Mouse (Mus musculus): ENCODE data around the gene Eng.

Gene Eng

DNA sequence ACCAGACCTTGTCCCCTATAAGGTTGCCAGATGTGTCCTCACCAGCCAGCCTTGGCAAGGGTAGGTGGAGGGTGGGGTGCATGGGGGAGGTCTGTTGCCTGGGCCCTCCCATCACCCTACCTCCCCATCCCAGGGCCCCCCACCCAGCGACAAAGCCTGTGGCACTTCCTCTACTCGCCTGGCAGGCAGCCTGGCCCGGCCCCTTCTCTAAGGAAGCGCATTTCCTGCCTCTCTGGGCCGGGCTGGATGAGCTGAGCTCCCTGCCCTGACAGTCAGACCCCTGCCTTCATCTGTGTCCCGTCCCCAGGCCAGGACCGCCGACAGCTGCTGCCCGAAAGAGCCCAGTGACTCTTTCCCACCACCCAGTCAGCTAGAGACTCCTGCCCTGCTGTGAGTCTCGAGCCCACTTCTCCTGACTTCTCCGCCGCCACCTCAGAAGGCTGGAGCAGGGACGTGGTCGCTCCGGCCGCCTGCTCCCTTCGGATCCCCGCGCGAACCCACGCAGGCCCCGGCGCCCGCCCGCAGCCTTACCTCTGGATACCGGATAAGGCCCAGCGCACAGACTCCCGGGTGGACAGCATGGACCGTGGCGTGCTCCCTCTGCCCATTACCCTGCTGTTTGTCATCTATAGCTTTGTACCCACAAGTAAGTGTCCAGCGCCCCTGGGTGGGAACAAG lies at the start of gene Eng:
Eng (plus strand) TSS at position 217 of the 678 bp plus-strand sequence.
- in situ Hi-C loops (cut with MboI, MseI): no loop called here

DNA sequence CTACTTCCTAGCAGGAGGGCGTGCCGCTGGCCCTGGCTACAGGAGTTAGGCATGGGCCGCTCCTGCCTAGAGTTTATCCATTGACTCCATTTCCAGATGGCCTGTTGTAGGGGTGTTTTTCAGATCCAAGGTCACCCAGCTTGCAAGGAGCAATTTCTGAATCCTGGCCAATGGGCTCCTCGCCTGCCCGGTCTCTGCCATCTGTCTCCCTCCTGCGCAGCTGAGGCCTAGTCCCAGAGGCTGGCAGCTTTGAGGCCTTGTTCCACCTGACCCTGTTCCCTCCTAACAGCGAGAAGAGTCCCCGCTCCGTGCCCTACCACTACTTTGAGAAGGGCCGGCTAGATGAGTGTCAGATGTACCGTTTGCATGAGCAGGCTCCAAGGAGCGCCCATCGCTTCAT lies 49.7 kb upstream of the Eng start:
- in situ Hi-C loops (cut with MboI, MseI): no loop called here

DNA sequence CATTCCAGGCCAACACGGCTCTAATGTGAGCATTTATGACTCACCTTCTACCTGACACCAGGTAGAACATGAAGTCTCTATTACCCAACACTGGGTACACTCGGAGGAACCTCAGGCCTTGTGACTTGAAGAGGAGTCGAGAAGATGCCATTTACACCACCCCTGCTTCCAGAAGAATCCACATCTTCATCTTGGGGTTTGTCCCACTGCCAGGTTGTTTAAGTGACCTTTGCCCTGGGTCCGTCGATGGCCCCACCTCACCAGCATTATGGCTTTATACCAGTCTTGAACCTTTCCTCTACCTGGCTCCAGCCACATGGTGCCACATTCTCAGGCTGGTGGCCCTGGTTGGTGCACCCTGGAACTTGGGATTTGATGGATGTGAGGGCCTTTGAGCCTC lies 49.1 kb upstream of the Eng start:
- in situ Hi-C loops (cut with MboI, MseI): no loop called here

DNA sequence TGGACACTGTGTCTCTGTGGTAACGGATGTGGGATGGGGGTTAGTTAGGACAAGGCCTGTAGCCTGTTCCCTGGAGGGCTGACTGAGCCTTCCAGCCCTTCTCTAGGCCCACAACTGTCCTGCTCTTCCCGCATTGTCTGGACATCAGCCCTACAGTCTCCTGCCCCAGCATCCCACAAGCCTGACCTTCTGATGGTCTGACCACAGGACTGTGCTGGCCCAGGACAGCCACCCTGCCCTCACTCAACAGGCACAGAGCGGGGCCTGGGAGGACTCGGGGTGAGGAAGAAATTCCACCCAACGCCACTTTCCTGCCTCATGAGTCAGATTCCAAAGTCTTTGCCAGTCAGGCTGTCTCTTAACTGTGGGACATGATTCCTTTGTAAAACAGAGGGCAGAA lies 48.7 kb upstream of the Eng start:
- in situ Hi-C loops (cut with MboI, MseI): no loop called here

DNA sequence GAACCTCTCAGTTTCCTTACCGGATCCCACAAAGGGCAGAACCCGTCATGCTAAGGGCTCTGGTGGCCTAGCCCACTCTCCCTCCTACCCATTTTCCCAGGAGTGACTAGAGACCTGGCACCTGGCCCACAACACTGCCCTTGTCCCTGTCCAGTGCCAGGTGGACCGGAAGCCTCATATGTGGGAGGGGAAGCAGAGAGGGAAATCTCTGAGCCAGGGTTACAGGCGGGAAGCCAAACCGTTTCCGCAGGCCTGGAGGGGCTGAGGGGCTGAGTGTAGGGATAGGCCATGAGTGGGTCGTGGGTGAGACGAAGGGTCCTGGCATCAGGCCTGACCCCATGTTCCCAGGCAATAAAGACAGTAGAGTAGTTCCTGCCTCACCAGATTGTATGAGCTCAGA lies 47.9 kb upstream of the Eng start:
- in situ Hi-C loops (cut with MboI, MseI): no loop called here

- in situ Hi-C loops (cut with MboI, MseI): no loop called here
Measured at GRCm38 (mm10) chr2:32599409-32599808, 47.0 kb upstream of the Eng start, which contains the start of gene St6galnac6. Gene St6galnac6, plus strand, starts transcription at chr2:32599709.

DNA sequence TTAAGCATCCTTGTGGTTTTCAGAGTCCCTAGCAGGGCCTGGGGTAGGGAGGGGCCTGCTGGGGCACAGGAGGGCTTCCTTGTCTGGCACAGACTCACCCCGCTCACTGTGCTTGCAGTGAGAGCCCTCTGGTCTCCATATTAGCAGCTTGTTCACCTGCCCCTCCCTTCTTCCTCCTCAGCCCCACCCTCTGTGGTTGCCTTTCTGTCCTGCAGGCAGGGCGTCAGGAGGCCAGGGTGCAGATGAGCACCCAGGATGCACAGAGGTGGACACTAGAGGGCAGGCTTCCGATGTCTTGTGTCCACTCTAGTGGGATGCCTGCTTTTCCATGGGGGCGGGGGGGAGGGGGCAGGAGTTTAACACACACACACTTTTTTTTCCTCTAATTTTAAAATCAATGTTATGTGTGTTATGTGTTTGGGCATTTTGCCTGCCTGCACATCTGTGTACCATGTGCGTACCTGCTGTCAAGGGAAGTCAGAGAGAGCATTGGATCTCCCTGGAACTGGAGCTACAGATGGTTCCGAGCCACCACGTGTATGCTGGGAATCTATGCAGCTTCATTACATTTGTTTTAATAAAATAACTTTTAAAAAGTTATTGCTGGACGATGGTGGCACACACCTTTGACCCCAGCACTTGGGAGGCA lies 44.9 kb upstream of the Eng start:
- in situ Hi-C loops (cut with MboI, MseI): no loop called here

- in situ Hi-C loops (cut with MboI, MseI): no loop called here
Measured at GRCm38 (mm10) chr2:32602600-32603054, 43.8 kb upstream of the Eng start.

GRCm38 (mm10) chr2:32604631-32605030 lies 41.8 kb upstream of the Eng start:
- in situ Hi-C loops (cut with MboI, MseI): no loop called here

DNA sequence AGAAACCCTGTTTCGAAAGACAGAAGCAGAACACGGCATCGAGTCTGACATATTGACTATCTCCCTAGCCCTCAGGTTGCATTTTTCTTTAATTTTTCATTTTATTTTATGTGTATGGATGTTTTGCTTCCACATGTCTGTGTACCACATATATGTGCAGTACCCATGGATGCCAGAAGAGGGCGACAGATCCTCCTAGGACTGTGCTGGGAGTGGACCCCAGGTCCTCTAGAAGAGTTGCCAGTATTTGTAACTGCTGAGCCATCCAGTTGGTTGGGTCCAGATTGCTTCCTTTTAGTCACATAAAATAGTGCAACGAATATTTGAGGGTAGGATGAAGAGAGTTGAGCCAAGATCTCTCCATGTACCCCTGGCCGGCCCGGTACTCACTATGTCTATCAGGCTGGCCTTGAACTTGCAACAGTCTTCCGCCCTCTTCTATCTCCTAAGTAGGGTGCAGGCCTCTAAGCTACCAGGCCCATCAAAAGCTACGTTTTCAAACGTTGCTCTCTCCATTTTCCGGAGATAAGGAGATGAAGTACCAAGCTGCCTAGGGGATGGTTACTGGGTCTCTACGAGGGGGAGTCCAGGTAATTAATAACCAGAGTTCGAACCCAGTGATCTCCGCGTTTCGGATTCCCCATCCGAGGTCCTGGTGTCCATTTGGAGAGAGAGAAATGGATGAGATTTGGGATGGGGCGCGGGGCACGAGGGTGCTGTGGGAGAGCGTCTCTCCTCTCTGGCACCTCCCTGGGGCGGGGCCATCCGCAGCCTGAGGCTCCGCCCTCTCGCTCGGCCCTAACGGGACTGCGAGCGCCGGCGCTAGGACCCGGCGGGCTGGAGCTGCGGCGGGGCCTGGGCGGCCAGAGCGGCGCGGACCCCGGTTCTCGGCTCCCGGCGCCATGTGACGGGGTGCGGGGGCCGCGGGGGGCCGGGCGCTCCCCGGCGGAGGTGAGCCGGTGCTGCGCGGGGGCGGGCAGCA lies 39.9 kb upstream of the Eng start:
- in situ Hi-C loops (cut with MboI, MseI): no loop called here

DNA sequence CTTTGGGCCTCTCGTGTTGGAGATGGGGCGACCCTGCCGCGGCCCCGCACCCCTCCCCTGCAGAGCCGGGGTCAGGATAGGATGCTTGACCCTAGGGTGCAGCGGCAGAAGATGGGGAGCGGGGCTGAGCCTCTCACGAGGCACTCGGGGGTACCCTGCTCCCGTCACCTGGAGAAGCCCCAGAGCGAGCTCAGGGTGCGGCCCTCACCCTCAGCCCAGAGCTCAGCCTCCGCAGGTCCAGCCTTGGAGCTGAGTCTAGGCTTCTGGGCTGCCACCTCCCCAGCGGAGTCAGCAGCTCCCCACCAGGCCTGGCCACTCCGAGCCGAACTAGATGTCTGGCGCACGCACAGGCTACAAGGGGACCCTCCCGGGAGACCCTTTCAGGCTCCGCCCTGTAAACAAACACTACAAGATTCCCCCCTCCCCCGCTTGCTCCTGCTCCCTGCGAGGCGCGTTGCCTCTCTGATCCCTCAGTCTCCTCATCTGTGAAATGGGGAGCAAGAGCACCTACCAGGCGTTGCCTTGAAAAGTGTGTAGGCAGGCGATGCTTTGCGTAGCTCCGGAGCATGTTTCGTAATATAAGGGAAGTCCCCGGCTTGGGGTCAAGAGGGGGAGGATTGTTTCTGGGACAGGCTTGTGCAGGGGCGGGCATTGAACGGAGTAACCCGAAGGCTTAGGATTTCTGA lies 39.0 kb upstream of the Eng start:
- in situ Hi-C loops (cut with MboI, MseI): no loop called here

GRCm38 (mm10) chr2:32608141-32608777 lies 38.1 kb upstream of the Eng start:
- in situ Hi-C loops (cut with MboI, MseI): no loop called here

- in situ Hi-C loops (cut with MboI, MseI): no loop called here
Measured at GRCm38 (mm10) chr2:32608778-32609435, 37.5 kb upstream of the Eng start.

- in situ Hi-C loops (cut with MboI, MseI): no loop called here
Measured at GRCm38 (mm10) chr2:32610610-32611229, 35.7 kb upstream of the Eng start.

GRCm38 (mm10) chr2:32612274-32612673 lies 34.1 kb upstream of the Eng start:
- in situ Hi-C loops (cut with MboI, MseI): no loop called here

GRCm38 (mm10) chr2:32617109-32617508 lies 29.3 kb upstream of the Eng start:
- in situ Hi-C loops (cut with MboI, MseI): no loop called here

GRCm38 (mm10) chr2:32617601-32618000 lies 28.8 kb upstream of the Eng start:
- in situ Hi-C loops (cut with MboI, MseI): no loop called here

GRCm38 (mm10) chr2:32618051-32618450 lies 28.3 kb upstream of the Eng start:
- in situ Hi-C loops (cut with MboI, MseI): no loop called here

GRCm38 (mm10) chr2:32620682-32621516 lies 25.5 kb upstream of the Eng start:
- in situ Hi-C loops (cut with MboI, MseI): no loop called here

Data from regulatory T cell (primary cell).